Mouse (Mus musculus) intestine, postnatal 0 days (tissue): ENCODE results near the gene Gtf3c4. TPM values are rescaled to one million over a fixed set of nuclear protein-coding genes. Genes with fewer than 3 reads are reported as not detected.

Source experiments
- ATAC-seq: fragments of 200-750 bp; cut with Nextera tagmentation; 2 replicates; pipeline ENCODE4 v1.8.0; 2017; ENCODE audit warnings: mild to moderate bottlenecking, moderate TSS enrichment, moderate library complexity
- H3K27ac ChIP-seq: fragments of 300-500 bp; sonication (generic); 2 replicates; pipeline ENCODE4 v1.5.1; 2014; ENCODE audit warnings: mild to moderate bottlenecking, low read depth, low read length, moderate library complexity
- H3K27me3 ChIP-seq: fragments of 300-500 bp; sonication (generic); replicated peaks from 2 replicates; pipeline ENCODE4 v1.6.1; 2014; ENCODE audit warnings: low read length, mixed read lengths; ENCODE audit not compliant: control insufficient read depth, insufficient read depth
- H3K36me3 ChIP-seq: fragments of 300-500 bp; sonication (generic); 2 replicates; pipeline ENCODE4 v1.6.1; 2014; ENCODE audit warnings: mild to moderate bottlenecking, moderate library complexity; ENCODE audit not compliant: control insufficient read depth, insufficient read depth
- H3K4me1 ChIP-seq: fragments of 300-500 bp; sonication (generic); replicated peaks from 2 replicates; pipeline ENCODE4 v1.6.1; 2014; ENCODE audit warnings: antibody characterized with exemption, low read length, mixed read lengths; ENCODE audit not compliant: control insufficient read depth, insufficient read depth
- H3K4me2 ChIP-seq: fragments of 300-500 bp; sonication (generic); replicated peaks from 2 replicates; pipeline ENCODE4 v1.6.1; 2014; ENCODE audit warnings: low read depth, mild to moderate bottlenecking, moderate library complexity
- H3K4me3 ChIP-seq: fragments of 300-500 bp; sonication (generic); 2 replicates; pipeline ENCODE4 v1.5.1; 2014; ENCODE audit warnings: low read depth, low read length
- H3K9ac ChIP-seq: fragments of 300-500 bp; sonication (generic); 2 replicates; pipeline ENCODE4 v1.6.1; 2014; ENCODE audit warnings: mild to moderate bottlenecking, low read depth, low read length
- H3K9me3 ChIP-seq: fragments of 300-500 bp; sonication (generic); 2 replicates; pipeline ENCODE4 v1.6.1; 2016; ENCODE audit warnings: mixed run types; ENCODE audit not compliant: control insufficient read depth
- CTCF ChIP-seq: sonication (generic); IDR thresholded peaks from 2 replicates; pipeline ENCODE4 v1.5.1; 2016; ENCODE audit warnings: low read depth, mild to moderate bottlenecking, control low read depth, antibody characterized with exemption, moderate library complexity
- WGBS: fragments of 180-500 bp; shearing (Covaris S2); extraction: QIAGEN DNeasy Blood & Tissue Kit; methylation state at CpG from one replicate; pipeline ENCODE4 v1.1.7; 2014; 5-methylcytosine and 5-hydroxymethylcytosine counted together
- polyA plus RNA-seq: library from polyadenylated mRNA; unstranded; fragments of >200 nt; fragmentation: Nextera tagmentation; extraction: Ambion mirVana; gene quantifications from 2 replicates; pipeline ENCODE4 v1.2.1, GENCODE M21; 2015

The Gtf3c4 gene
- polyA plus RNA-seq, 1 experiment from 2014 or later, result 3.0 TPM

DNA sequence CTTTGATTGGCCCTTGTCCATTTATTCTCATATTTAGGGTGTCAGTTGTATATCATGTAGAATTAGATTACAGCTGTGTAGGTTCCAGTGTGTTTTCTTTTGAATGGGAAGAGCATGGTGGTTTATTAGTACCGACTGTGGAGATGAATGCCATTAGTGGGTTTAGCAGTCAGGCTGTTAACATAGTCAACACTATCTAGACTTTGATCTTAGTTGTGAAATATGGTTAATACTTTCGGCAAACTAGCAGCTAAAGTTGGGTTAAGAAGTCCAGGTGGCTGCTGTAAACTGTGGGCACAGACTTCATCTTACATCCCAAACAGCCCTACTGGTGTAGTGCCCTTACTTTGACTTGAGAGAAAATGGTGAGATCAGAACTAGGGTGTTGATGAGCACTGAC lies 8.7 kb upstream of the Gtf3c4 start:
- Histone ChIP-seq H3K9me3 (no peaks in the 10 kb centered on the region), H3K4me1 (no peaks in the 10 kb centered on the region), H3K4me2 (no peak overlapping the region), H3K27ac (no peak overlapping the region), H3K9ac (no peak overlapping the region), H3K36me3 (peaks cover 61% of the 10 kb centered on the region), H3K4me3 (no peak overlapping the region), H3K27me3 (no peaks in the 10 kb centered on the region)
- 66% methylated on average over 2 of the region's 2 CpGs for WGBS
- no peak for TF ChIP-seq CTCF
- no peak for ATAC-seq

DNA sequence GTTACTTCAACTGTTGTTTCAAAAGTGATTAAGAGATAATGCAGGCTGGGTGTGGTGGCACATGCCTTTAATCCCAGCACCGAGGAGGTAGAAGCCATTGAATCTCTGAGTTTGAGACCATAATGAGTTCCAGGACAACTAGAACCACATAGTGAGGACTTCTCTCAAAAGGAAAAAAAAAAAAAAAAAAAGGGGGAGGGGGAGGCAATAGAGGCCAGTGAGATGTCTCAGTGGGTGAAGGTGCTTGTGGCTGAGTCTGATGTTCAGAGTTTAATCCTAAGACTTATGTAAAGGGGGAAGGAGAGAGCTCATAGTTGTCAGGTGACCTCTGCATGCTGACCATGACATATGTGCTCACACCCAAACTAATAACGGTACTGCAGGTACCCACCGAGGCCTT lies 1.9 kb upstream of the Gtf3c4 start:
- H3K27me3 ChIP-seq, result no peaks in the 10 kb centered on the region
- peaks cover 23% of the 10 kb centered on the region for H3K36me3 ChIP-seq
- no peak overlapping the region for H3K4me3 ChIP-seq
- H3K4me1 ChIP-seq, result 0 out of 2 replicates have a peak, but pooled peaks cover 5% of the 10 kb centered on the region
- TF ChIP-seq CTCF, result no peak
- H3K27ac ChIP-seq, result no peak overlapping the region
- no peak overlapping the region; the same call in 1 of the 2 replicates for H3K4me2 ChIP-seq
- no peak overlapping the region for H3K9ac ChIP-seq
- 45% methylated on average over 3 of the region's 3 CpGs for WGBS
- H3K9me3 ChIP-seq, result no peaks in the 10 kb centered on the region
- no peak for ATAC-seq

DNA sequence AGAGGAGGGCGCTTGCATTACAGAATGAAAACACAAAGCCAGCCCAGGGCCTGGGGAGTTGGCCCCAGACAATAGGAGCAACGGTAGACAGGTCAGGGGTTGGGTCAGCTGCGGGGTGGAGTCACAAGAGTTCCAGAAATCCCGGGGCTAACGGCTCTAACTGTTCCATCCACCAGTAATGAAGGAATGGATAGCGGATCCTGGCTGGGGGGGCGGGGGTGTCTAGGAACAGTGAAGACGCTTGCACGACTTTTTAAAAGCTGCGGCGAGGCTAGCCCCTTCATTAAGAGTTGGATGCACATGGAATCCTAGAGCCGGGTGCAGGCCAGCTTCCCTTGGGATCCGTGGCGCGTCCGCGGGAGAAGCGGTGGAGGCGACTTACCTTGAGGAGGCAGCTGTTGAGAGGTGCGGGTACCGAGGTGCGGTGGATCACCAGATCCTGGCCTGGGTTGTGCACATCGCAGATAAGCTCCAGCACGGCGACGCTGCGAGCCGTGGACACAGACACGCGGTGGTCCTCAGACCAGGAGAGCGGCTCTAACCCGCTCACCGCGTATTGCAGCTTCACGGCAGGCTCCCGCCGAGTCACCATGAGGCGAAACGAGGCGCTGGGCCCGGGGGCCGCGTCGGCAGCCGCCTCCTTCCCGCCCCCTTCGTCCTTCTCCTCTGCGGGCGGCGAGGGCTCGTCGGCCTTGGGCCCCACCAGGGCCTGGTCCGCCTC lies 499 bp downstream of the Gtf3c4 start:
- no peak for TF ChIP-seq CTCF
- peak overlapping the region; percentile 95 for H3K4me2 ChIP-seq
- under 1% methylated on average over 52 of the region's 53 CpGs for whole genome bisulfite sequencing
- peak overlapping the region; percentile 82 for H3K27ac ChIP-seq
- H3K27me3 ChIP-seq, result no peaks in the 10 kb centered on the region
- H3K9ac ChIP-seq, result peak overlapping the region; percentile 84
- no peaks in the 10 kb centered on the region for H3K9me3 ChIP-seq
- ATAC-seq, result no peak; the same call in 1 of the 2 replicates
- peaks cover 12% of the 10 kb centered on the region for H3K36me3 ChIP-seq
- H3K4me3 ChIP-seq, result peak overlapping the region; percentile 96
- 0 out of 2 replicates have a peak, but pooled peaks cover 5% of the 10 kb centered on the region for H3K4me1 ChIP-seq

DNA sequence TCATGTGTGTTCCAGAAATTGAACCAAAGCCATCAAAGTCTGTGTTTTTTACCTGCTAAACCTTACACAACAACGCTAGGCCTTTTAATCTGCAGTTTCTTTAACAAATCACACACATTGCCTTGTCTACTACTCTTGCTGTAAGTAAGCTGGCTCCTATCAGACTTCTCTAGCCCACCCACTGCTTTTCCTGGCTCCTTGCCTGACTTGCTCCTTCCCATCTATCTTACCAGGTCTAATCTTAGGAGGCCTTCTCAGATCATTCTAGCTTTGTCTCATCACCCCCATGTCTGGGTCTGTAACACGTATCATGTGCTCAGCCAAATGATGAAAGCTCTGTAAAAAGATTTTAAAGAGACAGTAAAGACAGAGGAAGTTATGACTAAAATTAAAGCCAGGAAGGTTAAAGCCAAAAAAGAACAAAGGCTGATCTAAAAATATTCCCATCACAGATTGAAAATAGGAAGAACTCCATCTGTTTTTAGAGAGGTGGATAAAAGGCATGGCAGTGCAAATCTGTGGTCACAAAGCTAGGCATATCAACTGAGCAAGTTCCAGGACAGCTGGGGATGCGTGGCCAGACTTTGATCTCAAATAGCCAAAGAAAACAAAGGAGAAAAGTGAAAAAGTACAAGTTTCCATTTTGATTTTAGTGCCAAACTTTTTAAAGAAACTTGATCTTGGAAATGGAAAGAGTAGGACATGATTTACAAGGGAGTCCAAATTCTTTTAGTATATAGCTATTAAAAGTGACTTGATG lies 3.8 kb downstream of the Gtf3c4 start:
- Histone ChIP-seq H3K9me3 (no peaks in the 10 kb centered on the region), H3K27me3 (no peaks in the 10 kb centered on the region), H3K27ac (no peak overlapping the region), H3K4me2 (no peak overlapping the region), H3K36me3 (peaks cover 26% of the 10 kb centered on the region), H3K4me3 (no peak overlapping the region), H3K4me1 (0 out of 2 replicates have a peak, but pooled peaks cover 1% of the 10 kb centered on the region), H3K9ac (no peak overlapping the region)
- 79% methylated on average over 3 of the region's 3 CpGs for WGBS
- no peak for ATAC-seq
- no peak for TF ChIP-seq CTCF

DNA sequence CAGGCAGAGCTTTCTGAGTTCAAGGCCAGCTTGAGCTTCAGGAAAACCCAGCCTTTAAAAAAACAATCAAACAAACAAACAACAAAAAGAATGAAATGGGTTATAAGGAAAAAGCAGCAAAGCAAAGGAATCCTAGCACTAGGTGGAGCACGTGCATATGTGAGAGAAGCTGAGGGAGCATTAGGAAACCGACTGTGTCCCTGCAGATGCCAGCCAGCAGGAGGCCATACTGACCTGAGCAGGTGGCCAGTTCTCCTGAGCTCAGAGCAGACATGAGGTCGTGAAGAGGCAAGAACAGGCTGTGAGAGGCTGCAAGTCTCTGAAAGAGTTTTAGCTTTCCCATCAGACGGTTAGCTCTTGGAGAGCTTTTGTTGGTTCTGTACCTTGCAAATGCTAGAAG lies 10.9 kb downstream of the Gtf3c4 start:
- Histone ChIP-seq H3K36me3 (peaks cover 65% of the 10 kb centered on the region), H3K4me1 (no peaks in the 10 kb centered on the region), H3K27me3 (no peaks in the 10 kb centered on the region), H3K4me3 (no peak overlapping the region), H3K9me3 (no peaks in the 10 kb centered on the region), H3K27ac (no peak overlapping the region; the same call in 1 of the 2 replicates), H3K4me2 (no peak overlapping the region), H3K9ac (no peak overlapping the region)
- peak; percentile 81 for TF ChIP-seq CTCF
- 24% methylated on average over 4 of the region's 4 CpGs for WGBS
- no peak for ATAC-seq

DNA sequence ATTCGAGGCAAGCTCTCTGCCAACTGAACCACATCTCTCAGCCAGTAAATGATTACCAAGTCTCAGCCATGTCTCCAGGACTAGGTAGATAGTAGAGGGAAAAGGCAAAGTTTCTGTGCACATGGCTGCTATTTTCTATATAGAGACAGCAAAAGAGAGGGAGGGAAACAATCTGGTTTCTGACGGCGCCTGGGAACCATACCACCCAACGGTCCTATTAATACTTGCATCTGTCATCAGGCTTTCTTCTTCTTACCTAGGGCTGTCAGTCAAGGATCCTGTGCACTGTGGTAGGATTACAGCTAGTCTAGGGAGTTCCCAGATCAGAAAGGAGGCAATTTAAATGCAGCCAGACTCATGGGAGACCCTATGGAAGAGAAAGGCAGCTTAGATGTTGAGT lies 21.3 kb downstream of the Gtf3c4 start:
- WGBS, result 68% methylated on average over 4 of the region's 4 CpGs
- Histone ChIP-seq H3K36me3 (peaks cover 14% of the 10 kb centered on the region; the same call in 1 of the 2 replicates), H3K27ac (no peak overlapping the region), H3K27me3 (no peaks in the 10 kb centered on the region), H3K9ac (no peak overlapping the region), H3K4me1 (no peaks in the 10 kb centered on the region), H3K9me3 (no peaks in the 10 kb centered on the region), H3K4me3 (no peak overlapping the region), H3K4me2 (no peak overlapping the region)
- no peak for TF ChIP-seq CTCF
- ATAC-seq, result no peak
